ENCODE assay signal across 10 mouse cellular contexts in the genomic region with DNA sequence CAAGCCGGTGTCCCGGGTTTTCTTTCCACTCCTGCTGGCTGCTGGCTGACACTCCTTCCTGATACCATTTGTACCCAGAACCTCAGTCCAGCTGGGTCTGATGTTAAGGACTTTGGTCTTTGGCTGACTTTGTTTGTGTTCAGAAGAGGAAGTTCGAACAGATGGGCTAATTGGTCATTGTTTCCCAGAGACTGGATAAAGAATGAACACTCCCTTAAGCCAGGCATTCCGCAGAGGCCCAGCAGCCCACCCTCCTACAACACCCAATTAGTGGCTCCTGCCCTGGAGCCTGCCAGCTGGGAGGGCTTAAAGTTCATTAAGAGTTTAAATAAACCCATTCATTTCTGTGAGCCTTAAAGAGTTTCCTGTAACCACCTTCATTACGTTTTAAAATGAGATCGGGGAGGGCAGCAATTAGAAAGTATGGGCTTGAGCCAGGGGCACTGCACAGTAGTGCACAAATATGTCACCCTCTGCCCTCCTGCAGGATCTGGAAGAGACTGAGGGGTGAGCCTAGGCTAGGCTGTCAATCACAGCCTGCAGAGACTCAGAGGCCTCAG.
DNase-seq lines count a peak whose midpoint lies in the region; ATAC-seq and TF ChIP-seq lines count a peak whose summit lies in the region.
"Had no signal": no experiment of that assay in that cellular context is flagged by ENCODE, and none has a peak within 500 bp of the region (broad histone marks: within the 10 kb centered on the region; RNA-seq: fewer than 3 reads in every experiment).

No protein-coding gene starts in this region.

- no peak for TF ChIP-seq CTCF in heart, adult 2 months (IDR thresholded peaks at IDR 0.05)
- TF ChIP-seq CTCF in brain, embryonic 14.5 days (IDR thresholded peaks at IDR 0.05; ENCODE audit: borderline replicate concordance, extremely low read depth, insufficient read depth, insufficient read length): no peak
- TF ChIP-seq CTCF in heart, postnatal 0 days (IDR thresholded peaks at IDR 0.05; ENCODE audit: low read depth): no peak
- no peak for TF ChIP-seq CTCF in lung, postnatal 0 days (IDR thresholded peaks at IDR 0.05)

- TF ChIP-seq EP300 in heart, adult 2 months (IDR thresholded peaks at IDR 0.05; ENCODE audit: insufficient read depth, low read depth, low read length): 0 out of 2 replicates have a peak, but pooled peaks have one; percentile 54
- no peak for TF ChIP-seq EP300 in heart, postnatal 0 days (IDR thresholded peaks at IDR 0.05; ENCODE audit: low read depth)
- TF ChIP-seq EP300 in lung, postnatal 0 days (IDR thresholded peaks at IDR 0.05): 0 out of 2 replicates have a peak, but pooled peaks have one; percentile 27

- intact Hi-C loops in heart, adult 2 months (cut with DNase I): no loop called here
- intact Hi-C loops in heart, postnatal 36 days (cut with DNase I): no loop called here
- intact Hi-C loops in left cerebral cortex, postnatal 10 days (cut with DNase I): no loop called here

- no peaks in the 10 kb centered on the region for H3K79me2 ChIP-seq in heart, adult 2 months (replicated peaks; ENCODE audit: control insufficient read depth, insufficient read depth, low read length)

- no peak for ATAC-seq in heart, postnatal 0 days (ENCODE audit: insufficient read depth, low read depth)
- ATAC-seq in lung, postnatal 0 days: peak; percentile 91
- ATAC-seq in megakaryocyte progenitor cell, adult 5-6 weeks (replicated peaks; ENCODE audit: poor library complexity): no peak
- ATAC-seq: activated CD4-positive, CD25-positive, alpha-beta regulatory T cell, adult 4 months had no signal

- H3K4me1 ChIP-seq in heart, adult 2 months (ENCODE audit: control insufficient read depth, insufficient read depth, low read length): no peaks in the 10 kb centered on the region; the same call in 1 of the 2 replicates
- no peaks in the 10 kb centered on the region for H3K4me1 ChIP-seq in heart, postnatal 0 days (ENCODE audit: control insufficient read depth, insufficient read depth)
- no peaks in the 10 kb centered on the region for H3K4me1 ChIP-seq in lung, postnatal 0 days (ENCODE audit: insufficient read depth, low read depth, low read length)

- H3K4me3 ChIP-seq in heart, adult 2 months: no peak overlapping the region
- H3K4me3 ChIP-seq in heart, postnatal 0 days (ENCODE audit: low read depth, low read length): no peak overlapping the region
- H3K4me3 ChIP-seq in lung, postnatal 0 days (ENCODE audit: low read depth, low read length): no peak overlapping the region

- no peak overlapping the region for H3K4me2 ChIP-seq in heart, postnatal 0 days (ENCODE audit: low read depth, low read length)
- H3K4me2 ChIP-seq in lung, postnatal 0 days (replicated peaks; ENCODE audit: low read depth, low read length): no peak overlapping the region

- no peak overlapping the region; the same call in 1 of the 2 replicates for H3K27ac ChIP-seq in heart, adult 2 months
- 0 out of 2 replicates have a peak overlapping the region, but pooled peaks have one; percentile 20 for H3K27ac ChIP-seq in heart, postnatal 0 days (ENCODE audit: low read depth)
- H3K27ac ChIP-seq in lung, postnatal 0 days (ENCODE audit: low read length): no peak overlapping the region

- H3K27me3 ChIP-seq in heart, adult 2 months (ENCODE audit: control insufficient read depth, insufficient read depth, low read length): no peaks in the 10 kb centered on the region
- H3K27me3 ChIP-seq in heart, postnatal 0 days (ENCODE audit: control insufficient read depth, insufficient read depth, low read length): no peaks in the 10 kb centered on the region
- no peaks in the 10 kb centered on the region for H3K27me3 ChIP-seq in lung, postnatal 0 days (replicated peaks; ENCODE audit: insufficient read depth, low read length)

- TF ChIP-seq POLR2A in heart, adult 2 months (IDR thresholded peaks at IDR 0.05; ENCODE audit: insufficient read depth, low read depth, low read length): no peak
- no peak for TF ChIP-seq POLR2A in brain, embryonic 14.5 days (IDR thresholded peaks at IDR 0.05; ENCODE audit: borderline replicate concordance, extremely low read depth, insufficient read depth, insufficient read length, poor library complexity, severe bottlenecking)

- no peak overlapping the region for H3K9ac ChIP-seq in heart, adult 2 months (ENCODE audit: low read depth, low read length)
- H3K9ac ChIP-seq in heart, postnatal 0 days (replicated peaks; ENCODE audit: low read depth, low read length): no peak overlapping the region
- H3K9ac ChIP-seq in lung, postnatal 0 days (replicated peaks; ENCODE audit: low read depth): no peak overlapping the region

- WGBS in heart, adult 2 months: 18% methylated on average over 6 of the region's 6 CpGs
- WGBS in heart, postnatal 0 days: 35% methylated on average over 6 of the region's 6 CpGs
- 12% methylated on average over 6 of the region's 6 CpGs for WGBS in lung, postnatal 0 days

- peak in 1 of 2 experiments; percentile 34 for DNase-seq in heart, adult 2 months
- no peak for DNase-seq in heart, postnatal 36 days
- peak; percentile 96 for DNase-seq in brain, embryonic 14.5 days (ENCODE audit: low read depth)
- no peak for DNase-seq in heart, postnatal 0 days (ENCODE audit: low spot score)
- DNase-seq in lung, postnatal 0 days (ENCODE audit: low spot score): peak; percentile 71
- DNase-seq in left cerebral cortex, postnatal 10 days (ENCODE audit: extremely low spot score in 1 of 2, low spot score in 2 of 2): no peak
- DNase-seq in urinary bladder, adult 18-20 months (ENCODE audit: low spot score in 2 of 2): no peak
- DNase-seq: B cell, adult 2 months had no signal

- H3K36me3 ChIP-seq in heart, adult 2 months (ENCODE audit: control insufficient read depth, insufficient read depth, low read length): no peaks in the 10 kb centered on the region
- no peaks in the 10 kb centered on the region for H3K36me3 ChIP-seq in heart, postnatal 0 days (replicated peaks; ENCODE audit: control insufficient read depth, insufficient read depth, low read length)
- H3K36me3 ChIP-seq in lung, postnatal 0 days (ENCODE audit: insufficient read depth, low read length): no peaks in the 10 kb centered on the region

- no peaks in the 10 kb centered on the region for H3K9me3 ChIP-seq in heart, postnatal 0 days (replicated peaks; ENCODE audit: control insufficient read depth, low read length)
- no peaks in the 10 kb centered on the region for H3K9me3 ChIP-seq in lung, postnatal 0 days (ENCODE audit: low read length)

Comparison
In these comparisons a context has a peak if more than half of its experiments do, and no peak if none do; other contexts are left out.
1. DNase-seq: peak in brain, embryonic 14.5 days (single experiment) and lung, postnatal 0 days (single experiment); none in heart, postnatal 36 days (0 of 2), heart, postnatal 0 days (single experiment), left cerebral cortex, postnatal 10 days (0 of 2) and urinary bladder, adult 18-20 months (0 of 2).